Mouse (Mus musculus) small intestine, adult 2 months (tissue): ENCODE measurements around the gene Pomgnt1.

Experiments
- CTCF ChIP-seq: fragments of 200-500 bp; IDR thresholded peaks from 2 replicates; pipeline ENCODE4 v1.5.1; 2012; ENCODE audit warnings: low read depth, mild to moderate bottlenecking, control low read depth, inconsistent platforms, low read length, moderate library complexity, mixed read lengths; ENCODE audit not compliant: insufficient replicate concordance, insufficient read length; ENCODE audit errors: extremely low read depth
- POLR2A ChIP-seq: fragments of 200-500 bp; IDR thresholded peaks from 2 replicates; pipeline ENCODE4 v1.6.1; 2012; ENCODE audit warnings: low read depth, mild to moderate bottlenecking, control low read depth, inconsistent platforms, low read length, moderate library complexity

DNA sequence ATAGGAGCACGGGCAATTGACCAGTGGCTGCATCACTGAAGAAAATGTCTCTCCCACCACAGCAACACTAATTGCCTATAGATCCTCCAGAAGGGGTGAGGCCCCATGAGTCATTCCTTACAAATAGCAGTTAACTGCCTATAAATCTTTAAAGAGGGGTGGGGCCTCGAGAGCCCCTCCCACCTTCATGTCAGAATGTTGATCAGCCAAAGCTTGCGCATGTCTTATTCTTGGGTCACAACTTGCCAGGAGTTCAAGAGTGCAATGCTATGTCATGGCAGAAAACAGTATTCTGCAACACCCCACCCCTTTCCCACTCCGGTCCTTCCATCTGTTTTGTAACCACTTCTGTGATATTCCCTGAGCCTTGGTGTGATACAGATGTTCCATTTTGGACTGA lies 82.9 kb downstream of the Pomgnt1 start:
- TF ChIP-seq CTCF, result no peak
- no peak for TF ChIP-seq POLR2A
